Mouse (Mus musculus): ENCODE measurements at regions not wholly inside any gene's neighbourhood (a gene's known extent, or its start where the extent isn't known, plus 50 kb on each side); places are given as distances from the start of the nearest gene placed in this dataset.

DNA sequence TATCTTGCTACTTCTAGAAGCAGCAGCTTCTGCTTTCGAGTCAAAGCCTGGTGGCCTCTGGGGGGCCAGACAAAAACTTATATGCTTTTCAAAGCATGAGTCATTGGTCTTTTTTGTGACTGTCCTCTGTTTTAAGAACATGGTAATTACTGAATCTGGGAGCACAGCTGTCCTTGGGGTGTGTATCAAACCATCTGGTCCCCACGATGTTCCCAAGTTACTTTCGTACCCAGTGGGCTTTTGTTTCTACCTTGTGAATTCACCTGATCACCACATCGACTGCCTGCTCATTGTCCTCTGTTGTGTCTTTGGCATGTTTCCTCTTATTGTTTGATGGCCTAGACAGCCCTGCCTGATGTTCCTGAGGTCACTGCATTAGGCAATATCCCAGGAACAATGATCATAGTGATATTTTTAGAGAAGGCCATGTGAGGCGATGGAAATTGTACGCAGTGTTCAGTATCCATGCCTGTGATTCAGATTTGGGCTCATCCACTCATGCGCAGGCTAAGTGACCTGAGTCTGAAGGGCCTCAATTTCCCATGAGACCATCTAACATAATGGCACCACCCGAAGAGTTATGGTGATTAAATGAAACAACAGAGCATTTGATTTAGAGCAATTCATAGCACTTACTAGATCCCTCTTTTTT, 275.1 kb upstream of the Gm21798 start:
- TF ChIP-seq CTCF (IDR thresholded peaks at IDR 0.05; ENCODE audit: insufficient read depth, low read length), result no peak
- no peak for TF ChIP-seq POLR2A (IDR thresholded peaks at IDR 0.05; ENCODE audit: borderline replicate concordance, extremely low read depth, low read depth, low read length)
- 0 out of 2 replicates have a peak, but pooled peaks cover 4% of the 10 kb centered on the region for H3K4me1 ChIP-seq (ENCODE audit: control insufficient read depth, insufficient read depth, low read length)
- no peak overlapping the region for H3K4me3 ChIP-seq (replicated peaks; ENCODE audit: extremely low read depth, low read depth, low read length)
- no peak for DNase-seq
- WGBS, result 69% methylated on average over 8 of the region's 8 CpGs

DNA sequence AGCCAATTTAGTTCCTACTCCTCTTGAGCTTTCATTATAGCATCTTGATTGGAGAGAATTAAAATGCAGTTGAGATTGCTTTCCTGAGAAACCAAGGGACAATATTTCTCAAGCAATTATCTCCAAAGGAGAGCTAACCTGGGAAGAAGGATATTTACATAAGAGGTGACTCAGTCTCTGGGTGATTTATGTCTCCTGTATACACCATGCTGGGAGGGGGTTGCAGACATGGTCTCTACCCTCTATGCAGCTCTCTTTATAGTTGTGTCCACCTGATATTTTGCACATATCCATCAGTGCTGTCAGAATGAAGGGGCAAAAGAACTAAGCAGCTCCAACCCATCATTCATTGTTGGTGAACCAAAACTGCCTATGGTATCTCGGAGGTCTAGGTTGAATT, 274.6 kb upstream of the Gm21798 start:
- no peak for DNase-seq
- TF ChIP-seq CTCF (IDR thresholded peaks at IDR 0.05; ENCODE audit: insufficient read depth, low read length), result no peak
- TF ChIP-seq POLR2A (IDR thresholded peaks at IDR 0.05; ENCODE audit: borderline replicate concordance, extremely low read depth, low read depth, low read length), result no peak
- Histone ChIP-seq H3K4me3 (replicated peaks; ENCODE audit: extremely low read depth, low read depth, low read length) (no peak overlapping the region), H3K4me1 (ENCODE audit: control insufficient read depth, insufficient read depth, low read length) (0 out of 2 replicates have a peak, but pooled peaks cover 4% of the 10 kb centered on the region)
- WGBS, result 83% methylated on average over 1 of the region's 1 CpGs

DNA sequence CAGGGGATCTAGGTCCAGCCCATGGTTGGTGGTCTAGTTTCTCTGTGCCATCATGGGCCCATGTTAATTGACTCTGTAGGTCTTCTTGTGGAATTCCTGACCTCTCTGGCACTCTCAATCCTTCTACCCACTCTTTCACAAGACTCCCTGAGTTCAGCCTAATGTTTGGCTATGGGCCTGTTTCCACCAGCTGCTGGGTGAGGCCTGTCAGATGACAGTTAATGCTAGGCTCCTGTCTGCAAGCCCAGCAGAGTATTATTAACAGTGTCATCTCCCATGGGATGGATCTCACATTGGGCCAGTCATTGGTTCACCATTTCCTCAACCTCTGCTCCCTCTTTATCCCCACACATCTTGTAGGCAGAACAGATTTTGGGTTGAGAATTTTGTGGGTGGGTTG, 271.5 kb upstream of the Gm21798 start:
- TF ChIP-seq POLR2A (IDR thresholded peaks at IDR 0.05; ENCODE audit: borderline replicate concordance, extremely low read depth, low read depth, low read length) (no peak), CTCF (IDR thresholded peaks at IDR 0.05; ENCODE audit: insufficient read depth, low read length) (no peak)
- DNase-seq, result no peak
- 0 out of 2 replicates have a peak, but pooled peaks cover 4% of the 10 kb centered on the region for H3K4me1 ChIP-seq (ENCODE audit: control insufficient read depth, insufficient read depth, low read length)
- no peak overlapping the region for H3K4me3 ChIP-seq (replicated peaks; ENCODE audit: extremely low read depth, low read depth, low read length)

DNA sequence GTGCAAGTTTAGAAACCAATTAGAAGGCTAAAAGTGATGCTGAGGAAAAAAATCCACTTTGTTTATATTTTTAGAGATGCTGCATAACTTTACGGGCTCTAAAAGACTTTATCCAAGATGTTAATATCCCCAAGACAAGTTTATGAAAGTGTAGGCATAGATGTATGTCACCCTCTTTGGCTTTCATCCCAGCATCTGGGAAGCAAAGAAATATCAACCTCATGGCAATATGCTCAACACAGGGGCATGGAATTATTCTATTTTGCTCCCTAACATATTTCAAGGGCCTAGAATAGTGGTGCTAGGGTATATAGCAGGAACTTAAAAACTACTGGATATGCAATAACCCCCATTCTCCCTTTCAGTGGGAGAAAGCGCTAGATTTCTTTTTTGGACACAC, 260.0 kb upstream of the Gm21798 start:
- no peak overlapping the region for H3K4me3 ChIP-seq (replicated peaks; ENCODE audit: extremely low read depth, low read depth, low read length)
- TF ChIP-seq POLR2A (IDR thresholded peaks at IDR 0.05; ENCODE audit: borderline replicate concordance, extremely low read depth, low read depth, low read length) (no peak), CTCF (IDR thresholded peaks at IDR 0.05; ENCODE audit: insufficient read depth, low read length) (no peak)
- peaks cover 2% of the 10 kb centered on the region; the same call in 1 of the 2 replicates for H3K4me1 ChIP-seq (ENCODE audit: control insufficient read depth, insufficient read depth, low read length)
- no peak for DNase-seq
- WGBS, result 81% methylated on average over 2 of the region's 2 CpGs

DNA sequence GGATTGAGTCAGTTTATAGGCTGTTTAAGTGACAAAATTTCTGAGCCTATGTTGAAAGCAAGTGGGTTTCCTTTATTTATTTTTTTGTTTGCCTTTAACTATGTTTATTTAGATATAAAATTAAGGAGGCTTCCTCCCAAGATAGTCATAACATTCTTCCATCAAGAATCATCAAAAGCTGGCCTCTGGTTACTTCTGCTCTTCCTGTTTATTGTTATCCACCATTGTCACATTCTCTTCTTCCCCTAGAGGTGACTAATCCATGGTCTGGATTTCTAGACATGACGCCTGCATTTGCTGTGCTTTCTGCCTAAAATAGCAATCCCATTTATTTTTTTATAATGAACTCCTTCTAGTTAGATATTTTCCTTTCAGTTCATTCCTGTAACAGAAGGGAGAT, 259.3 kb upstream of the Gm21798 start:
- H3K4me3 ChIP-seq (replicated peaks; ENCODE audit: extremely low read depth, low read depth, low read length), result no peak overlapping the region
- H3K4me1 ChIP-seq (ENCODE audit: control insufficient read depth, insufficient read depth, low read length), result peaks cover 2% of the 10 kb centered on the region; the same call in 1 of the 2 replicates
- TF ChIP-seq POLR2A (IDR thresholded peaks at IDR 0.05; ENCODE audit: borderline replicate concordance, extremely low read depth, low read depth, low read length) (no peak), CTCF (IDR thresholded peaks at IDR 0.05; ENCODE audit: insufficient read depth, low read length) (no peak)
- DNase-seq, result no peak
- WGBS, result 47% methylated on average over 1 of the region's 1 CpGs

DNA sequence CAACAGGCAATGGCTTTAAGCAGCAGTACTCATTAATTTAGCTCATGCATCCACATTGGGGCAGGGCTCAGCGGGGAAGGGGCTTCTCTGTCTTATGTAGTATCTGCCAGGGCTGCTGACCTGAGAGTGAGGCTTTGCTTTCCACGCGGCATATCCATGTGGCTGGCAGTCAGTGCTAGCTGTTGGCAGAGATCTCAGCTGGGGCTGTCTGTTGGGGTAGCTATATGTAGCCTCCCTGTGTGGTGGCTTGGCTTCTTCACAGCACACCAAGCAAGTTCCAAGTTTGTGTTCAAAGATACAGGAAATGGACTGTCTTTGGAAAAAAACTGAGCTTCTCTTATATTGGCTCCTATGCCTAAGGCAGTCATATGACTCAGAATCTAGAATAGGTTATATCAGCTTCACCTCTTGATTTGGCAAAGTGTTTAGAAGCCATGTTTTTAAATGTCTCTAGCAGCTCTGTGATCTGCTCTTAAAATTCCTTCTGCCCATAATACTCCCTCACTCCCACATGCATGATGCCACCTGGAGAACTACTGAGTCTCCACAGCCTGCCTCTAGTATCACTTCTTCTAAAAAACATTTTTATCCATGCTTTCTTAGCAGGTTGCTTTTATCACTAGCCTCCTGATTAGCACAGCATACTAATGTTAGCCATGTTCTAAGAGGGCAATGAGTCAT, 254.9 kb upstream of the Gm21798 start:
- peaks cover 2% of the 10 kb centered on the region; the same call in 1 of the 2 replicates for H3K4me1 ChIP-seq (ENCODE audit: control insufficient read depth, insufficient read depth, low read length)
- no peak for DNase-seq
- no peak for TF ChIP-seq CTCF (IDR thresholded peaks at IDR 0.05; ENCODE audit: insufficient read depth, low read length)
- TF ChIP-seq POLR2A (IDR thresholded peaks at IDR 0.05; ENCODE audit: borderline replicate concordance, extremely low read depth, low read depth, low read length), result no peak
- no peak overlapping the region for H3K4me3 ChIP-seq (replicated peaks; ENCODE audit: extremely low read depth, low read depth, low read length)
- 67% methylated on average over 3 of the region's 3 CpGs for WGBS

DNA sequence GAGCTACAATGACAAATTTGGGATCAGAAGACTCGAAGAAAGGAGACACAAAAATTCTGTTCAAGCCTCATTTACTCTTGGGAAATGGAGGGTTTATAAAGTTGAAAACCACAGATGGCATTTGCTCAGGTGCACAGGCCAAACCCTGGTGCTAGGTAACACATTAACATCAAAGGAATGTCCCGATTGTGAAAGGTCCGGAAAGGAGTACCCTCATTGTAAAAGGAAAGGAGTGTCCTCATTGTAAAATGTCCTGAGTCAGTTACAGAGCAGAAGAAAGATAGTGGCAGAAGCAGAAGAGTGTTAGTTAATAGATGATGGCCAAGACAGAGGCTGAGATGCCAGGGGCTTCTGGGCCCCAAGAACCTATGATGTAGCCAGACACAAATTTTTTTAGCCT, 252.8 kb upstream of the Gm21798 start:
- TF ChIP-seq POLR2A (IDR thresholded peaks at IDR 0.05; ENCODE audit: borderline replicate concordance, extremely low read depth, low read depth, low read length) (no peak), CTCF (IDR thresholded peaks at IDR 0.05; ENCODE audit: insufficient read depth, low read length) (no peak)
- Histone ChIP-seq H3K4me1 (ENCODE audit: control insufficient read depth, insufficient read depth, low read length) (peaks cover 2% of the 10 kb centered on the region; the same call in 1 of the 2 replicates), H3K4me3 (replicated peaks; ENCODE audit: extremely low read depth, low read depth, low read length) (no peak overlapping the region)
- DNase-seq, result no peak
- 67% methylated on average over 3 of the region's 3 CpGs for WGBS

DNA sequence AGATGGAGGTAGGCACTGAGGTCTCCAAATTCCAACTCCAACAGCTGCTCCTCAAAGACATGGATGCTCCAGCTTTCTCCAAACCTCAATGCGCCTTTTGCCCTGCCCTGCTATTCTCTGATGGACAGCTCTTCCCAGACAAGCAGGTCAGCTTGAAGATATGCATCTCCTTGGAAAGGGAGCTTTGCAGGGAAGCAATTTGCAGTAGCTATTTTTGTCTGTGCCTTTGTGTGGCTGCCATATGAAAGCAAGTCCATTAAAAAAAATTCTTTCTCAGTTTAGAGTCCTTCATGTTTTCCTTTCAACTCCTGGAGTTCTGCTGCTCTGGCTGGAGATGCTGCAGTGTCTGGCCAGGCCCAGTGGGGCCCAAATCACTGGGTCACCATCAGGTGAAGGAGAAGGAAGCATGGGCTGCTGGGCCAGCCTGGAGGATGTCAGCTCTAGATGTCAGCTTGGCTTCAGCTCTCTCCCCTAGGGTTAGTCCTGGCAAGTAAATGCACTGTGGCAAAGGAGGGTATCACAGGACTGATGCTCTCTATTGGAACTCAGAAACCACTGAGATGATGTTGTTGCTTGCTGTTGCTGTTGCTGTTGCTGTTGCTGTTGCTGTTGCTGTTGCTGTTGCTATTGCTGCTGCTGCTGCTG, 240.5 kb upstream of the Gm21798 start:
- TF ChIP-seq CTCF (IDR thresholded peaks at IDR 0.05; ENCODE audit: insufficient read depth, low read length), result no peak
- no peak for TF ChIP-seq POLR2A (IDR thresholded peaks at IDR 0.05; ENCODE audit: borderline replicate concordance, extremely low read depth, low read depth, low read length)
- 77% methylated on average over 1 of the region's 1 CpGs for WGBS
- Histone ChIP-seq H3K4me3 (replicated peaks; ENCODE audit: extremely low read depth, low read depth, low read length) (no peak overlapping the region), H3K4me1 (ENCODE audit: control insufficient read depth, insufficient read depth, low read length) (no peaks in the 10 kb centered on the region)
- DNase-seq, result no peak

DNA sequence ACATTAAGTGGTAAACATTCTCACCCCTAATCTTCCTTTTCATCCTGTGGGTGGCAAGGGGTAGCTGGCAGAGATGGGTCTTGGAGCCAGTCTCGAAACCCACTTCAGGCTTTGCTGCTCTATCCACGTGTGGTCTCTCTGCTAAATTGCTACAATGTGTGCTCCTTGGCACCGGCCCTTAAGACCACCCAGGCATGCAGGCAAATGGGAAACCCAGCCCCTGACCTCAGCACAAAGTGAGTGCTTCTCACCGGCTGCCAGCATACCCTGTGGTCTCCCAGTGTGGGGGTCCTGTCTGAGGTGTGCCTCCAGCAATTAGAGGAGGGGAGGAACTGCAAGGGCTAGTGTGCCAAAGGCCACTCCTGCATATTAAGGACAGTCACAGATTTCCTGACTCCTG, 238.5 kb upstream of the Gm21798 start:
- no peak for TF ChIP-seq POLR2A (IDR thresholded peaks at IDR 0.05; ENCODE audit: borderline replicate concordance, extremely low read depth, low read depth, low read length)
- no peak for TF ChIP-seq CTCF (IDR thresholded peaks at IDR 0.05; ENCODE audit: insufficient read depth, low read length)
- no peak overlapping the region for H3K4me3 ChIP-seq (replicated peaks; ENCODE audit: extremely low read depth, low read depth, low read length)
- no peak for DNase-seq
- no peaks in the 10 kb centered on the region for H3K4me1 ChIP-seq (ENCODE audit: control insufficient read depth, insufficient read depth, low read length)
- WGBS, result 33% methylated on average over 4 of the region's 4 CpGs
